Mouse (Mus musculus) kidney, adult 2 months (tissue): ENCODE results near the gene Rad51. TPM values are rescaled to one million over a fixed set of nuclear protein-coding genes. Genes with fewer than 3 reads are reported as not detected.
A peak's percentile ranks its signal among the peaks of the same experiment; 100 is the strongest.

Experiments used
- DNase-seq: peaks from one replicate; pipeline ENCODE4 v3.0.0; 2021
- H3K27ac ChIP-seq: fragments of 200-500 bp; 2 replicates; pipeline ENCODE4 v1.5.1; 2012; ENCODE audit warnings: low read depth, low read length, control low read depth, inconsistent platforms; ENCODE audit not compliant: insufficient read depth
- H3K27me3 ChIP-seq: fragments of 200-500 bp; replicated peaks from 2 replicates; pipeline ENCODE4 v1.6.1; 2012; ENCODE audit warnings: mild to moderate bottlenecking, moderate library complexity, low read length, inconsistent platforms; ENCODE audit not compliant: control insufficient read depth, insufficient read depth
- H3K36me3 ChIP-seq: fragments of 200-500 bp; 2 replicates; pipeline ENCODE4 v1.6.1; 2012; ENCODE audit warnings: mild to moderate bottlenecking, moderate library complexity, low read length, inconsistent platforms; ENCODE audit not compliant: control insufficient read depth, insufficient read depth
- H3K4me1 ChIP-seq: fragments of 200-500 bp; 2 replicates; pipeline ENCODE4 v1.6.1; 2011; ENCODE audit warnings: low read length; ENCODE audit not compliant: control insufficient read depth, insufficient read depth
- H3K4me3 ChIP-seq: fragments of 200-500 bp; 2 replicates; pipeline ENCODE4 v1.5.1; 2011; ENCODE audit warnings: mild to moderate bottlenecking, low read depth, low read length, control low read depth; ENCODE audit not compliant: insufficient read depth
- CTCF ChIP-seq: fragments of 200-500 bp; conservative IDR thresholded peaks from 2 replicates; pipeline ENCODE4 v1.5.1; 2011; ENCODE audit warnings: low read depth, mild to moderate bottlenecking, control low read depth, low read length, moderate library complexity, mixed read lengths; ENCODE audit not compliant: insufficient read depth, insufficient read length
- POLR2A ChIP-seq: fragments of 200-500 bp; IDR thresholded peaks from one replicate; pipeline ENCODE4 v1.6.1; 2011; ENCODE audit warnings: low read depth, low read length, control low read depth
- WGBS: fragments of 180-500 bp; shearing (Covaris S2); methylation state at CpG from one replicate; pipeline ENCODE4 v1.1.7; 2018; 5-methylcytosine and 5-hydroxymethylcytosine counted together
- polyA plus RNA-seq: library from polyadenylated mRNA; depleted of rRNA; stranded (reverse); fragments of >200 nt; gene quantifications from 2 replicates; pipeline ENCODE4 v1.2.3, GENCODE M21; 2012; rRNA removed

The Rad51 gene
- polyA plus RNA-seq, 1 experiment = 1.2 TPM

GRCm38 (mm10) chr2:119189029-119189710 is 76.6 kb downstream of the Rad51 start:
- TF ChIP-seq CTCF = peak; percentile 95
- TF ChIP-seq POLR2A = no peak
- Histone ChIP-seq H3K36me3 (no peaks in the 10 kb centered on the region), H3K4me1 (peaks cover 3% of the 10 kb centered on the region; the same call in 1 of the 2 replicates), H3K27me3 (no peaks in the 10 kb centered on the region), H3K27ac (no peak overlapping the region), H3K4me3 (peak overlapping the region; percentile 34; the same call in 1 of the 2 replicates)
- WGBS = 4% methylated on average over 15 of the region's 15 CpGs
- peak; percentile 86 for DNase-seq

DNA sequence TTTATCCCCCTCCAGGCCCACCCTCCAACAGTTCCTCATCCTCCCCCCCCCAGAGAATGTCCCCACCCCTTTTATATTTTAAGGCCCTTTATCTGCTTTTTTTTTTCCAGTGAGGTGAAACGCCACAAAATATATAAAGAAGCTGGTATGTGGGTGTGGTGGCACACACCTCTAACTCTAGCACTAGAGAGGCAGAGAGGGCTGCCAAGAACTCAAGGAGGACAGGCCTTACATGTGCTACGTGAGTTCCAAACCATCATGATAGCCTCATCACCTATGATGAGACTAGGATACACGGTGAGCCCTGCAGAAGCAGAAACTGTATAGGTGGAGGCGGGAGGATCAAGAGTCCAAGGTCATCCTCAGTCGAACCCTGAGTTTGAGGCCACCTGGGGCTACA is 78.4 kb downstream of the Rad51 start:
- no peak overlapping the region for H3K4me3 ChIP-seq
- WGBS = 79% methylated on average over 5 of the region's 5 CpGs
- TF ChIP-seq CTCF (no peak), POLR2A (no peak)
- no peaks in the 10 kb centered on the region for H3K36me3 ChIP-seq
- peaks cover 3% of the 10 kb centered on the region; the same call in 1 of the 2 replicates for H3K4me1 ChIP-seq
- H3K27me3 ChIP-seq = no peaks in the 10 kb centered on the region
- no peak overlapping the region for H3K27ac ChIP-seq
- no peak for DNase-seq

GRCm38 (mm10) chr2:119194140-119194539 is 81.5 kb downstream of the Rad51 start:
- no peak for TF ChIP-seq POLR2A
- no peak for TF ChIP-seq CTCF
- no peak for DNase-seq
- no peak overlapping the region for H3K27ac ChIP-seq
- 82% methylated on average over 5 of the region's 5 CpGs for WGBS
- no peaks in the 10 kb centered on the region for H3K27me3 ChIP-seq
- peaks cover 1% of the 10 kb centered on the region; the same call in 1 of the 2 replicates for H3K4me1 ChIP-seq
- H3K4me3 ChIP-seq = no peak overlapping the region
- no peaks in the 10 kb centered on the region for H3K36me3 ChIP-seq

- no peaks in the 10 kb centered on the region for H3K27me3 ChIP-seq
- no peaks in the 10 kb centered on the region; the same call in 1 of the 2 replicates for H3K4me1 ChIP-seq
- no peak for TF ChIP-seq POLR2A
- TF ChIP-seq CTCF = no peak
- WGBS = 58% methylated on average over 4 of the region's 4 CpGs
- no peak for DNase-seq
- no peaks in the 10 kb centered on the region for H3K36me3 ChIP-seq
- H3K4me3 ChIP-seq = no peak overlapping the region
- no peak overlapping the region for H3K27ac ChIP-seq
These were observed 83.9 kb downstream of the Rad51 start for GRCm38 (mm10) chr2:119196316-119197108.

Other genes with a start within 250 kb of the Rad51 start
- gene Bahd1, start 212.4 kb upstream of the Rad51 start, polyA plus RNA-seq = 17.5 and 19.9 TPM in 2 replicates
- 7.4 and 8.0 TPM in 2 replicates for gene Chst14, start 186.3 kb upstream of the Rad51 start, polyA plus RNA-seq
- 9.5 and 11.9 TPM in 2 replicates for gene Ccdc32, start 83.4 kb upstream of the Rad51 start, polyA plus RNA-seq
- 3.6 and 4.0 TPM in 2 replicates for gene Rpusd2, start 78.0 kb upstream of the Rad51 start, polyA plus RNA-seq
- gene Knl1, start 65.7 kb upstream of the Rad51 start, polyA plus RNA-seq = 0.03 and 0.05 TPM in 2 replicates
- gene Rmdn3, start 44.2 kb downstream of the Rad51 start, polyA plus RNA-seq = 23.6 and 25.9 TPM in 2 replicates
- gene Gchfr, start 55.0 kb downstream of the Rad51 start, polyA plus RNA-seq = 124 and 144 TPM in 2 replicates
- gene Gm14137, start 61.7 kb downstream of the Rad51 start, polyA plus RNA-seq = 0.05 and 0.15 TPM in 2 replicates
- 39.1 and 43.2 TPM in 2 replicates for gene Zfyve19, start 95.8 kb downstream of the Rad51 start, polyA plus RNA-seq
- 3.4 and 4.6 TPM in 2 replicates for gene Dnajc17, start 96.0 kb downstream of the Rad51 start, polyA plus RNA-seq
- 1.6 and 1.9 TPM in 2 replicates for gene Ppp1r14d, start 117.1 kb downstream of the Rad51 start, polyA plus RNA-seq
- 86.7 and 91.1 TPM in 2 replicates for gene Spint1, start 124.6 kb downstream of the Rad51 start, polyA plus RNA-seq
- 5.9 and 7.8 TPM in 2 replicates for gene Rhov, start 158.5 kb downstream of the Rad51 start, polyA plus RNA-seq
- 24.0 and 27.4 TPM in 2 replicates for gene Vps18, start 175.9 kb downstream of the Rad51 start, polyA plus RNA-seq
- 14.6 and 15.9 TPM in 2 replicates for gene Dll4, start 213.0 kb downstream of the Rad51 start, polyA plus RNA-seq
- gene Chac1, start 238.4 kb downstream of the Rad51 start, polyA plus RNA-seq = 2.0 and 2.2 TPM in 2 replicates